Mouse (Mus musculus) MEL (cell line): ENCODE data around the gene Wnk4. TPM values are rescaled to one million over a fixed set of nuclear protein-coding genes. Genes with fewer than 3 reads are reported as not detected.
A peak's percentile ranks its signal among the peaks of the same experiment; 100 is the strongest.

ENCODE experiments used
- DNase-seq: peaks from one replicate; pipeline ENCODE4 v3.0.0; 2011; ENCODE audit warnings: low read depth, low spot score
- H3K27ac ChIP-seq: 2 replicates; pipeline ENCODE4 v1.5.1; 2012; ENCODE audit warnings: low read depth, mild to moderate bottlenecking, control low read depth, low read length, moderate library complexity; ENCODE audit not compliant: control insufficient read depth
- H3K27me3 ChIP-seq, 2 experiments: fragments of 150-350 bp in 1 of 2; sonication (generic) in 1 of 2; 2 replicates each; pipeline ENCODE4 v1.6.1; 2012; ENCODE audit warnings: low read length in 2 of 2, mild to moderate bottlenecking in 2 of 2, improper control_type of control experiment in 1 of 2, moderate library complexity in 1 of 2; ENCODE audit not compliant: insufficient read depth in 2 of 2, control insufficient read depth in 1 of 2
- H3K36me3 ChIP-seq, 2 experiments: 2 replicates each; pipeline ENCODE4 v1.6.1; 2012 to 2014; ENCODE audit warnings: low read length in 2 of 2, improper control_type of control experiment in 1 of 2, inconsistent platforms in 1 of 2, mild to moderate bottlenecking in 1 of 2; ENCODE audit not compliant: insufficient read depth in 2 of 2, control insufficient read depth in 1 of 2
- H3K4me1 ChIP-seq, 2 experiments: fragments of 150-350 bp in 1 of 2; sonication (generic) in 1 of 2; 2 replicates each; pipeline ENCODE4 v1.6.1; 2012; ENCODE audit warnings: low read length in 2 of 2, improper control_type of control experiment in 1 of 2, mild to moderate bottlenecking in 1 of 2; ENCODE audit not compliant: insufficient read depth in 2 of 2, control insufficient read depth in 1 of 2
- H3K4me3 ChIP-seq, 2 experiments: fragments of 150-350 bp in 1 of 2; sonication (generic) in 1 of 2; 2 replicates each; pipeline ENCODE4 v1.5.1; 2012; ENCODE audit warnings: low read depth in 2 of 2, low read length in 2 of 2, mild to moderate bottlenecking in 2 of 2, moderate library complexity in 2 of 2, control low read depth in 1 of 2, improper control_type of control experiment in 1 of 2; ENCODE audit not compliant: control insufficient read depth in 1 of 2, insufficient read depth in 1 of 2
- H3K79me2 ChIP-seq: 2 replicates; pipeline ENCODE4 v1.6.1; 2012; ENCODE audit warnings: mild to moderate bottlenecking, low read length, moderate library complexity; ENCODE audit not compliant: control insufficient read depth, poor library complexity, insufficient read depth
- H3K9ac ChIP-seq: 2 replicates; pipeline ENCODE4 v1.6.1; 2012; ENCODE audit warnings: low read depth, mild to moderate bottlenecking, control low read depth, low read length, moderate library complexity; ENCODE audit not compliant: control insufficient read depth, poor library complexity, severe bottlenecking
- H3K9me3 ChIP-seq: fragments of 150-350 bp; sonication (generic); replicated peaks from 2 replicates; pipeline ENCODE4 v1.6.1; 2012; ENCODE audit warnings: mild to moderate bottlenecking, low read length, improper control_type of control experiment, moderate library complexity; ENCODE audit not compliant: insufficient read depth
- BHLHE40 ChIP-seq: IDR thresholded peaks from 2 replicates; pipeline ENCODE4 v1.6.1; 2012; ENCODE audit warnings: low read depth, mild to moderate bottlenecking, inconsistent platforms, low read length, improper control_type of control experiment, borderline replicate concordance
- CHD1 ChIP-seq: IDR thresholded peaks from 2 replicates; pipeline ENCODE4 v1.6.1; 2012; ENCODE audit warnings: low read depth, mild to moderate bottlenecking, inconsistent platforms, low read length, improper control_type of control experiment
- CHD2 ChIP-seq: IDR thresholded peaks from 2 replicates; pipeline ENCODE4 v1.6.1; 2011; ENCODE audit warnings: low read length, improper control_type of control experiment
- CTCF ChIP-seq, 3 experiments: IDR thresholded peaks in 2 of 3; conservative IDR thresholded peaks in 1 of 3; 2 replicates each; pipeline ENCODE4 v1.5.1; 2011 to 2012; ENCODE audit warnings: low read length in 3 of 3, low read depth in 2 of 3, mild to moderate bottlenecking in 2 of 3, improper control_type of control experiment in 1 of 3, inconsistent platforms in 1 of 3, mixed read lengths in 1 of 3, moderate library complexity in 1 of 3; ENCODE audit not compliant: control insufficient read depth in 1 of 3, insufficient read depth in 1 of 3, poor library complexity in 1 of 3, severe bottlenecking in 1 of 3
- E2F4 ChIP-seq: IDR thresholded peaks from 2 replicates; pipeline ENCODE4 v1.6.1; 2011; ENCODE audit warnings: low read depth, low read length, improper control_type of control experiment, borderline replicate concordance
- ELF1 ChIP-seq: IDR thresholded peaks from 2 replicates; pipeline ENCODE4 v1.6.1; 2014; ENCODE audit warnings: low read depth, mild to moderate bottlenecking, inconsistent platforms, low read length, improper control_type of control experiment, moderate library complexity
- EP300 ChIP-seq, 2 experiments: IDR thresholded peaks; 2 replicates each; pipeline ENCODE4 v1.6.1; 2011; ENCODE audit warnings: improper control_type of control experiment in 2 of 2, low read length in 2 of 2, low read depth in 1 of 2, mild to moderate bottlenecking in 1 of 2
- ETS1 ChIP-seq: IDR thresholded peaks from 2 replicates; pipeline ENCODE4 v1.6.1; 2012; ENCODE audit warnings: low read depth, mild to moderate bottlenecking, inconsistent platforms, low read length, improper control_type of control experiment, moderate library complexity
- GABPA ChIP-seq: IDR thresholded peaks from 2 replicates; pipeline ENCODE4 v1.6.1; 2012; ENCODE audit warnings: low read depth, mild to moderate bottlenecking, inconsistent platforms, low read length, improper control_type of control experiment, moderate library complexity
- GATA1 ChIP-seq: IDR thresholded peaks from 2 replicates; pipeline ENCODE4 v1.6.1; 2011; ENCODE audit warnings: low read depth, low read length, improper control_type of control experiment
- HCFC1 ChIP-seq: IDR thresholded peaks from 2 replicates; pipeline ENCODE4 v1.6.1; 2012; ENCODE audit warnings: low read depth, mild to moderate bottlenecking, inconsistent platforms, low read length, improper control_type of control experiment, moderate library complexity
- JUND ChIP-seq: IDR thresholded peaks from 2 replicates; pipeline ENCODE4 v1.6.1; 2011; ENCODE audit warnings: low read depth, mild to moderate bottlenecking, improper control_type of control experiment, low read length
- KAT2A ChIP-seq: conservative IDR thresholded peaks from 2 replicates; pipeline ENCODE4 v1.6.1; 2012; ENCODE audit warnings: low read depth, low read length, improper control_type of control experiment, inconsistent platforms
- MAFK ChIP-seq: IDR thresholded peaks from 2 replicates; pipeline ENCODE4 v1.6.1; 2011; ENCODE audit warnings: low read depth, mild to moderate bottlenecking, low read length, improper control_type of control experiment, borderline replicate concordance
- MAZ ChIP-seq: IDR thresholded peaks from 2 replicates; pipeline ENCODE4 v1.6.1; 2012; ENCODE audit warnings: low read depth, mild to moderate bottlenecking, inconsistent platforms, low read length, improper control_type of control experiment
- MXI1 ChIP-seq: IDR thresholded peaks from 2 replicates; pipeline ENCODE4 v1.6.1; 2011; ENCODE audit warnings: mild to moderate bottlenecking, low read depth, low read length, improper control_type of control experiment
- MYB ChIP-seq: IDR thresholded peaks from 2 replicates; pipeline ENCODE4 v1.6.1; 2011; ENCODE audit warnings: mild to moderate bottlenecking, low read depth, low read length, improper control_type of control experiment
- MYC ChIP-seq: IDR thresholded peaks from 2 replicates; pipeline ENCODE4 v1.6.1; 2011; ENCODE audit warnings: low read depth, mild to moderate bottlenecking, low read length, improper control_type of control experiment, moderate library complexity
- POLR2A ChIP-seq, 2 experiments: IDR thresholded peaks; 2 replicates each; pipeline ENCODE4 v1.6.1; 2011 to 2012; ENCODE audit warnings: low read length in 2 of 2, mild to moderate bottlenecking in 2 of 2, control low read depth in 1 of 2, improper control_type of control experiment in 1 of 2, low read depth in 1 of 2, moderate library complexity in 1 of 2; ENCODE audit not compliant: control insufficient read depth in 1 of 2, insufficient read depth in 1 of 2, poor library complexity in 1 of 2
- POLR2AphosphoS2 ChIP-seq: IDR thresholded peaks from 2 replicates; pipeline ENCODE4 v1.6.1; 2011; ENCODE audit warnings: low read length, improper control_type of control experiment
- POLR2AphosphoS5 ChIP-seq: IDR thresholded peaks from 2 replicates; pipeline ENCODE4 v1.6.1; 2012; ENCODE audit warnings: low read depth, borderline replicate concordance, mild to moderate bottlenecking, inconsistent platforms, low read length, moderate library complexity, mixed read lengths
- RAD21 ChIP-seq: IDR thresholded peaks from 2 replicates; pipeline ENCODE4 v1.6.1; 2011; ENCODE audit warnings: mild to moderate bottlenecking, low read depth, low read length, improper control_type of control experiment
- RCOR1 ChIP-seq: IDR thresholded peaks from 2 replicates; pipeline ENCODE4 v1.6.1; 2012; ENCODE audit warnings: low read depth, mild to moderate bottlenecking, inconsistent platforms, low read length, improper control_type of control experiment
- SIN3A ChIP-seq: IDR thresholded peaks from 2 replicates; pipeline ENCODE4 v1.6.1; 2012; ENCODE audit warnings: low read length, improper control_type of control experiment, inconsistent platforms
- SMC3 ChIP-seq: IDR thresholded peaks from 2 replicates; pipeline ENCODE4 v1.6.1; 2011; ENCODE audit warnings: low read depth, low read length, improper control_type of control experiment
- TAL1 ChIP-seq: IDR thresholded peaks from 2 replicates; pipeline ENCODE4 v1.6.1; 2012; ENCODE audit warnings: mild to moderate bottlenecking, inconsistent platforms, low read length, moderate library complexity, mixed read lengths
- TBP ChIP-seq: IDR thresholded peaks from 2 replicates; pipeline ENCODE4 v1.8.0; 2011; ENCODE audit warnings: low read depth, low read length, improper control_type of control experiment
- TCF12 ChIP-seq: IDR thresholded peaks from 2 replicates; pipeline ENCODE4 v1.6.1; 2014; ENCODE audit warnings: low read depth, mild to moderate bottlenecking, inconsistent platforms, low read length, improper control_type of control experiment, moderate library complexity
- UBTF ChIP-seq: IDR thresholded peaks from 2 replicates; pipeline ENCODE4 v1.6.1; 2012; ENCODE audit warnings: low read depth, mild to moderate bottlenecking, inconsistent platforms, low read length, improper control_type of control experiment, moderate library complexity, borderline replicate concordance; ENCODE audit not compliant: insufficient read depth
- USF1 ChIP-seq: IDR thresholded peaks from 2 replicates; pipeline ENCODE4 v1.6.1; 2014; ENCODE audit warnings: low read depth, mild to moderate bottlenecking, inconsistent platforms, low read length, improper control_type of control experiment, moderate library complexity
- USF2 ChIP-seq, 2 experiments: IDR thresholded peaks; 2 replicates each; pipeline ENCODE4 v1.6.1; 2011 to 2012; ENCODE audit warnings: improper control_type of control experiment in 2 of 2, low read length in 2 of 2, borderline replicate concordance in 1 of 2, inconsistent platforms in 1 of 2, low read depth in 1 of 2, mild to moderate bottlenecking in 1 of 2; ENCODE audit not compliant: insufficient read depth in 1 of 2
- ZC3H11A ChIP-seq: IDR thresholded peaks from 2 replicates; pipeline ENCODE4 v1.6.1; 2012; ENCODE audit warnings: low read depth, mild to moderate bottlenecking, inconsistent platforms, low read length, improper control_type of control experiment
- ZKSCAN1 ChIP-seq: IDR thresholded peaks from 2 replicates; pipeline ENCODE4 v1.6.1; 2012; ENCODE audit warnings: low read depth, mild to moderate bottlenecking, inconsistent platforms, low read length, improper control_type of control experiment, moderate library complexity
- ZMIZ1 ChIP-seq: IDR thresholded peaks from 2 replicates; pipeline ENCODE4 v1.6.1; 2012; ENCODE audit warnings: low read depth, mild to moderate bottlenecking, inconsistent platforms, low read length, improper control_type of control experiment, moderate library complexity
- ZNF384 ChIP-seq: IDR thresholded peaks from 2 replicates; pipeline ENCODE4 v1.6.1; 2012; ENCODE audit warnings: low read depth, mild to moderate bottlenecking, inconsistent platforms, low read length, improper control_type of control experiment
- polyA plus RNA-seq, 2 experiments: library from polyadenylated mRNA; stranded (reverse) in 1 of 2; unstranded in 1 of 2; fragments of >175 nt in 1 of 2; fragments of >200 nt in 1 of 2; gene quantifications; 2 replicates each; pipeline versions ENCODE4 v1.2.1 to v1.2.4; 2012; ENCODE audit warnings: low replicate concordance in 2 of 2, low read depth in 1 of 2; ENCODE audit not compliant: insufficient read length in 2 of 2, insufficient read depth in 1 of 2, missing spikeins in 1 of 2
- total RNA-seq: library from RNA; depleted of rRNA; stranded (reverse); fragments of 300-350 nt; gene quantifications from 2 replicates; pipeline ENCODE4 v1.2.3, GENCODE M21; 2012

Gene Wnk4
- total and polyA plus RNA-seq, 3 experiments, result 0.92 to 3.4 TPM; not detected in 1

DNA sequence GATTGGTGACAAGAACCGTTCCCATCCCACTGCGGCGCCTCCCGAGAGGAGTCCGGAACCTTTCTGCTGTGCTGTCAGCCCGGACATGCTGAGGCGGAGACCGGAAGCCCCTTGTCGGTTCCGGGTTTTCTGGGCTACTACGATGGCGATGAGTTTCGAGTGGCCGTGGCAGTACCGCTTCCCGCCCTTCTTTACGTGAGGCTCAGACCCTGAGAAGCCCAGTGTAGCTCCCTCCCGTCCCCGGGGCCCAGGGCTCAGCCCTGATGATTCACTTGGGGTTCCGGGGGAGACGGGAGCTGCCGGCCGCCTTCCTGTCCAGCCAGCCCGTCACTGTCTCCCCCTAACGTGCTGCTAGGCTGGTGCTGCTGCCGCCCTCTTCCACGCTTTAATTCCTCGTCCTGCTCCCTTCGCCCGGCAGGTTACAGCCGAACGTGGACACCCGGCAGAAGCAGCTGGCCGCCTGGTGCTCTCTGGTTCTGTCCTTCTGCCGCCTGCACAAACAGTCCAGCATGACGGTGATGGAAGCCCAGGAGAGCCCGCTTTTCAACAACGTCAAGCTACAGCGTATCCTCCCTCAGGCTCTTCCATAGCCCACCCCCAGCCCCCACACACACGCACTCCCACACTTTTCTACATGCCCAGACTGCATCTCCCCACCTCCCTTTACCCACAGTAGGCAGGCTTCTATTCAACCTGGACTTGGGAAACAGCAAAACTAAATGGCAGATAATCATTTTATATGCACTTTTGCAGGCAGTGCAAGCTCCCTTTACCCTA lies 6.6 kb upstream of the Wnk4 start, which contains the start of gene Vps25:
Gene Vps25, plus strand, starts transcription at position 95 of the 777 bp plus-strand sequence.
- DNase-seq, result peak; percentile 97
- peak within 1 kb of the TSS; percentile 80 to 93 for H3K4me3 ChIP-seq
- peaks cover 0 to 5% of the 10 kb centered on the region in 2 experiments; a peak in 1 of 4 replicates for H3K4me1 ChIP-seq
- peak within 1 kb of the TSS; percentile 79 for H3K27ac ChIP-seq
- no peaks in the 10 kb centered on the region for H3K9me3 ChIP-seq
- peaks cover 7% of the 10 kb centered on the region for H3K79me2 ChIP-seq
- H3K9ac ChIP-seq, result peak within 1 kb of the TSS; percentile 95
- no peaks in the 10 kb centered on the region for H3K27me3 ChIP-seq
- peaks cover 0 to 10% of the 10 kb centered on the region in 2 experiments; a peak in 2 of 4 replicates for H3K36me3 ChIP-seq
- peak; percentile 98 for TF ChIP-seq MAZ
- TF ChIP-seq BHLHE40, result 0 out of 2 replicates have a peak, but pooled peaks have one; percentile 33
- no peak; the same call in 1 of the 2 replicates for TF ChIP-seq ZKSCAN1
- no peak for TF ChIP-seq CHD1
- TF ChIP-seq MAFK, result 0 out of 2 replicates have a peak, but pooled peaks have one; percentile 10
- peak; percentile 88 to 100 for TF ChIP-seq POLR2A (IDR thresholded peaks at IDR 0.05; ENCODE audit: control insufficient read depth in 1 of 2, insufficient read depth in 1 of 2, low read depth in 1 of 2, low read length in 2 of 2, poor library complexity in 1 of 2)
- peak; percentile 97 for TF ChIP-seq HCFC1
- no peak for TF ChIP-seq GABPA
- peak; percentile 92 for TF ChIP-seq TCF12
- TF ChIP-seq E2F4, result peak; percentile 80; the same call in 1 of the 2 replicates
- peak; percentile 96 for TF ChIP-seq TBP
- peak; percentile 99 for TF ChIP-seq ELF1
- TF ChIP-seq ZC3H11A, result no peak
- TF ChIP-seq POLR2AphosphoS5, result no peak
- TF ChIP-seq SMC3, result peak; percentile 31; the same call in 1 of the 2 replicates
- peak in 1 of 2 experiments; percentile 45; a peak in 2 of 4 replicates for TF ChIP-seq EP300 (IDR thresholded peaks at IDR 0.05; ENCODE audit: low read depth in 1 of 2, low read length in 2 of 2)
- TF ChIP-seq MYC, result peak; percentile 92
- TF ChIP-seq RCOR1, result peak; percentile 82
- peak; percentile 65 for TF ChIP-seq ETS1
- TF ChIP-seq USF1, result peak; percentile 53
- peak; percentile 92 for TF ChIP-seq MXI1
- peak; percentile 11; the same call in 1 of the 2 replicates for TF ChIP-seq CHD2
- peak; percentile 98 for TF ChIP-seq ZMIZ1
- TF ChIP-seq RAD21, result no peak; the same call in 1 of the 2 replicates
- TF ChIP-seq ZNF384, result peak; percentile 40
- no peak for TF ChIP-seq USF2 (IDR thresholded peaks at IDR 0.05; ENCODE audit: borderline replicate concordance in 1 of 2, insufficient read depth in 1 of 2, low read depth in 1 of 2, low read length in 2 of 2)
- TF ChIP-seq KAT2A, result peak; percentile 80
- TF ChIP-seq CTCF (IDR thresholded peaks at IDR 0.05 in 2 of 3, conservative IDR thresholded peaks at IDR 0.05 in 1 of 3; ENCODE audit: control insufficient read depth in 1 of 3, insufficient read depth in 1 of 3, low read depth in 2 of 3, low read length in 3 of 3, poor library complexity in 1 of 3, severe bottlenecking in 1 of 3), result peak in 1 of 3 experiments; percentile 9; a peak in 1 of 6 replicates
- no peak for TF ChIP-seq MYB
- 0 out of 2 replicates have a peak, but pooled peaks have one; percentile 86 for TF ChIP-seq UBTF
- peak; percentile 99 for TF ChIP-seq POLR2AphosphoS2
- TF ChIP-seq GATA1, result peak; percentile 9; the same call in 1 of the 2 replicates
- TF ChIP-seq TAL1, result no peak
- TF ChIP-seq JUND, result peak; percentile 71; the same call in 1 of the 2 replicates
- peak; percentile 99 for TF ChIP-seq SIN3A
